Mouse (Mus musculus) myocyte (in vitro differentiated cells): ENCODE measurements around the gene Lrrc4c. TPM values are rescaled to one million over a fixed set of nuclear protein-coding genes. Genes with fewer than 3 reads are reported as not detected.

ENCODE experiments used
- H3K27me3 ChIP-seq: one replicate; pipeline ENCODE4 v1.6.1; 2011; ENCODE audit not compliant: control insufficient read depth, insufficient read depth, insufficient read length
- H3K36me3 ChIP-seq: one replicate; pipeline ENCODE4 v1.6.1; 2011; ENCODE audit not compliant: control insufficient read depth, insufficient read depth
- H3K4me2 ChIP-seq: one replicate; pipeline ENCODE4 v1.6.1; 2011; ENCODE audit warnings: low read depth, control low read depth
- H3K4me3 ChIP-seq: one replicate; pipeline ENCODE4 v1.5.1; 2011; ENCODE audit warnings: mild to moderate bottlenecking, control low read depth, moderate library complexity
- H3K79me2 ChIP-seq: one replicate; pipeline ENCODE4 v1.6.1; 2011; ENCODE audit not compliant: control insufficient read depth, insufficient read depth
- H3ac ChIP-seq: one replicate; pipeline ENCODE4 v1.6.1; 2011; ENCODE audit not compliant: control insufficient read depth, insufficient read length
- CEBPB ChIP-seq: IDR thresholded peaks from 2 replicates; pipeline ENCODE4 v1.6.1; 2011; ENCODE audit warnings: mild to moderate bottlenecking, moderate library complexity; ENCODE audit not compliant: poor library complexity, insufficient read depth, severe bottlenecking
- E2F4 ChIP-seq: IDR thresholded peaks from one replicate; pipeline ENCODE4 v1.6.1; 2011; ENCODE audit warnings: mild to moderate bottlenecking, control low read depth, moderate library complexity; ENCODE audit not compliant: insufficient read depth
- MAX ChIP-seq: IDR thresholded peaks from one replicate; pipeline ENCODE4 v1.6.1; 2011; ENCODE audit warnings: low read depth, mild to moderate bottlenecking, control low read depth
- MYOD1 ChIP-seq, 3 experiments: IDR thresholded peaks; one replicate each; pipeline ENCODE4 v1.6.1; 2011; ENCODE audit warnings: control low read depth in 2 of 3, low read depth in 2 of 3, mild to moderate bottlenecking in 2 of 3, moderate library complexity in 1 of 3; ENCODE audit not compliant: insufficient read length in 2 of 3, control insufficient read depth in 1 of 3
- MYOG ChIP-seq, 3 experiments: IDR thresholded peaks; one replicate each; pipeline ENCODE4 v1.6.1; 2011; ENCODE audit warnings: control low read depth in 2 of 3, low read depth in 2 of 3, mild to moderate bottlenecking in 2 of 3; ENCODE audit not compliant: insufficient read length in 2 of 3, control insufficient read depth in 1 of 3, insufficient read depth in 1 of 3
- POLR2A ChIP-seq: IDR thresholded peaks from one replicate; pipeline ENCODE4 v1.6.1; 2011; ENCODE audit warnings: low read depth, mild to moderate bottlenecking, control low read depth, moderate library complexity; ENCODE audit not compliant: insufficient read length
- POLR2AphosphoS2 ChIP-seq: IDR thresholded peaks from one replicate; pipeline ENCODE4 v1.6.1; 2011; ENCODE audit warnings: low read depth, control low read depth; ENCODE audit not compliant: insufficient read length
- REST ChIP-seq: IDR thresholded peaks from one replicate; pipeline ENCODE4 v1.6.1; 2011; ENCODE audit warnings: mild to moderate bottlenecking, control low read depth, moderate library complexity; ENCODE audit not compliant: insufficient read depth, insufficient read length
- SRF ChIP-seq: IDR thresholded peaks from one replicate; pipeline ENCODE4 v1.6.1; 2011; ENCODE audit warnings: low read depth; ENCODE audit not compliant: control insufficient read depth, insufficient read length
- TCF12 ChIP-seq: IDR thresholded peaks from one replicate; pipeline ENCODE4 v1.6.1; 2011; ENCODE audit warnings: mild to moderate bottlenecking, control low read depth; ENCODE audit not compliant: poor library complexity, insufficient read depth, severe bottlenecking
- TCF3 ChIP-seq: IDR thresholded peaks from one replicate; pipeline ENCODE4 v1.6.1; 2011; ENCODE audit warnings: low read depth, control low read depth; ENCODE audit not compliant: insufficient read length
- USF1 ChIP-seq: IDR thresholded peaks from one replicate; pipeline ENCODE4 v1.6.1; 2011; ENCODE audit warnings: low read depth, mild to moderate bottlenecking, control low read depth, moderate library complexity
- polyA plus RNA-seq: library from polyadenylated mRNA; unstranded; fragments of >200 nt; fragmentation: generic; extraction: Trizol; gene quantifications from one replicate; pipeline ENCODE4 v1.2.1, GENCODE M21; 2012; ENCODE audit warnings: missing spikeins

Gene Lrrc4c
- polyA plus RNA-seq, 1 experiment, result 1.1 TPM

DNA sequence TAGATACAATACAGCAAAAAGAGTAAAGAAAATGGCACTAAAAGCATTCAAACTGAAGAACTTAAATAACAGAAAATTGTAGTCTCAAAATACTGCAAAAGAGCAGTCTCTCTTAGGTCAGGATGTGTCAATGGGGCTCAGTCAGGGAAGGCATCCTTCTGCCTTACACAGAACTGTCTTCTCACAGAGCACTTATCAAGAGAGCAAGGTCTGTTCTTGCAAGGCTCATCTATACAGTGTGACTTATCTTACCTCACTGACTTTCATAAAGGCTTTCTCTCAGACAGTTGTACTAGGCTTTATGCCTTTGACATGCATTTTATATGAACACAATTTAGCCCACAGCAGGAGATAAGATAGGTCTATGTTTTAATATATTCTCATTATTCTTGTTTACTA, 1226.7 kb downstream of the Lrrc4c start:
- Histone ChIP-seq H3ac (no peak overlapping the region), H3K36me3 (no peaks in the 10 kb centered on the region), H3K79me2 (no peaks in the 10 kb centered on the region), H3K4me2 (no peak overlapping the region), H3K27me3 (no peaks in the 10 kb centered on the region), H3K4me3 (no peak overlapping the region)
- TF ChIP-seq SRF (no peak), MYOG (IDR thresholded peaks at IDR 0.05; ENCODE audit: control insufficient read depth in 1 of 3, insufficient read depth in 1 of 3, insufficient read length in 2 of 3, low read depth in 2 of 3) (no peak), MAX (no peak), MYOD1 (IDR thresholded peaks at IDR 0.05; ENCODE audit: control insufficient read depth in 1 of 3, insufficient read length in 2 of 3, low read depth in 2 of 3) (no peak), REST (no peak), POLR2A (no peak), POLR2AphosphoS2 (no peak), E2F4 (no peak), CEBPB (no peak), TCF3 (no peak), USF1 (no peak), TCF12 (no peak)

DNA sequence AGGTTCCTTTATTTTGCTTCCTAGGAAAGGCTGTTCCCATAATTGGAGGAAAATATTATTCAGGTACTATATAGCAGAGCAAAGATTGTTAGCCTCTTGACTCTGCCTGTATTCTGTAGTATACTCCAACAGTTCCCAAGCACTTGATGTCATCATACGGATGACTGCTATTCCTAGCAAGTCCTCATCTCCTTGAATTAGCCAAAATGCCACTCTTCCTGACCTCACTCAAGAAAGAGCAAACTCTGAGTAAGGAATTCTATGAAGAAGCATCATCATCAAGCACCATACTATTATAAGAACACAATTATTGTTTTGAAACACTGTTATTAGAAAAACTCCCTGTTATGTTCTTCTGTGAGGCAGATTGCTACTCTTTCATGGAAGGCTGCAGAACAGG, 1228.0 kb downstream of the Lrrc4c start:
- Histone ChIP-seq H3K27me3 (no peaks in the 10 kb centered on the region), H3K4me2 (no peak overlapping the region), H3ac (no peak overlapping the region), H3K36me3 (no peaks in the 10 kb centered on the region), H3K4me3 (no peak overlapping the region), H3K79me2 (no peaks in the 10 kb centered on the region)
- TF ChIP-seq SRF (no peak), TCF3 (no peak), TCF12 (no peak), POLR2A (no peak), USF1 (no peak), MYOG (IDR thresholded peaks at IDR 0.05; ENCODE audit: control insufficient read depth in 1 of 3, insufficient read depth in 1 of 3, insufficient read length in 2 of 3, low read depth in 2 of 3) (no peak), CEBPB (no peak), MAX (no peak), REST (no peak), MYOD1 (IDR thresholded peaks at IDR 0.05; ENCODE audit: control insufficient read depth in 1 of 3, insufficient read length in 2 of 3, low read depth in 2 of 3) (no peak), E2F4 (no peak), POLR2AphosphoS2 (no peak)

DNA sequence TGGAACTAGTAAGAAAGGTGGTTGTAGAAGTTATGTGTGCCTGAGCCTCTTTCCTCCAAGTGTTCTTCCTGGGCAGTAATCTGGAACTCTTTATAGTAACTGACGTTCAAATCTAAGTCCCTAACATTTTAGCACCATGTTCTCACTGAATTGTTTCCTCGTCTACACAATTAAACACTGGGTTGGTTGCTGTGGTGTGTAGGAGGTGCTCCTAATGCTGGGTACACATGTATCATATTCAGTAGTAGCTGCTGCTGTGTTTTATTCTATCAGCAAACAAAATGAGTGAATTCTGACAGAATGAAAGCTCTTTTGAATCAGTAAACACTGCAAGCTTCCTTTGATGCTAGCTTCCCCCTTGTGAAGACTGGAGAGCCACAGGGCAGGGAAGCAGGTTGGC, 1246.5 kb downstream of the Lrrc4c start:
- Histone ChIP-seq H3K27me3 (no peaks in the 10 kb centered on the region), H3K36me3 (no peaks in the 10 kb centered on the region), H3ac (no peak overlapping the region), H3K4me3 (no peak overlapping the region), H3K4me2 (no peak overlapping the region), H3K79me2 (no peaks in the 10 kb centered on the region)
- no peak for TF ChIP-seq MYOG (IDR thresholded peaks at IDR 0.05; ENCODE audit: control insufficient read depth in 1 of 3, insufficient read depth in 1 of 3, insufficient read length in 2 of 3, low read depth in 2 of 3)
- TF ChIP-seq MYOD1 (IDR thresholded peaks at IDR 0.05; ENCODE audit: control insufficient read depth in 1 of 3, insufficient read length in 2 of 3, low read depth in 2 of 3), result no peak
- TF ChIP-seq POLR2A, result no peak
- TF ChIP-seq POLR2AphosphoS2, result no peak
- TF ChIP-seq TCF3, result no peak
- no peak for TF ChIP-seq USF1
- TF ChIP-seq SRF, result no peak
- no peak for TF ChIP-seq MAX
- no peak for TF ChIP-seq CEBPB

DNA sequence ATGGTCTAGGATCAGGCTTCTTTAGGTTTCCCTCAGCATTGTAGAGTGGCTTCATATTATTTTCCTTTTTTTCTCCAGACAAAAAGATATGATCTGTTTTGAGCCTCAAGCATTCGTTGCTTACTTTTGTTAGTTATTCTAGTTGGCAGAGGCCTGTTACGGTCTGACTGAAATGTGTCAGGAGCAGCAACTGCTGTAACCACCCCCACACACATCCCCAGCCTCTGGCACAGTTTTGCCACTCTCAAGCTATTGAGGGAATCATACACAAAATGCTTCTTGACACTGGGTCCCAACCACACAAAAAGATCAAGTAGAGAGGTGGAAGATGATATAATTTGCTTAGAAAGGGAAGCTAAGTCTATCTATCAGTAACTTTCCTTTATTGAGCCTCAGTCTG, 1251.0 kb downstream of the Lrrc4c start:
- Histone ChIP-seq H3K36me3 (no peaks in the 10 kb centered on the region), H3K4me3 (no peak overlapping the region), H3ac (no peak overlapping the region), H3K27me3 (no peaks in the 10 kb centered on the region), H3K79me2 (no peaks in the 10 kb centered on the region), H3K4me2 (no peak overlapping the region)
- no peak for TF ChIP-seq MAX
- TF ChIP-seq CEBPB, result no peak
- no peak for TF ChIP-seq SRF
- no peak for TF ChIP-seq MYOG (IDR thresholded peaks at IDR 0.05; ENCODE audit: control insufficient read depth in 1 of 3, insufficient read depth in 1 of 3, insufficient read length in 2 of 3, low read depth in 2 of 3)
- no peak for TF ChIP-seq POLR2A
- no peak for TF ChIP-seq E2F4
- no peak for TF ChIP-seq TCF3
- no peak for TF ChIP-seq USF1
- no peak for TF ChIP-seq TCF12
- TF ChIP-seq POLR2AphosphoS2, result no peak
- no peak for TF ChIP-seq MYOD1 (IDR thresholded peaks at IDR 0.05; ENCODE audit: control insufficient read depth in 1 of 3, insufficient read length in 2 of 3, low read depth in 2 of 3)
- no peak for TF ChIP-seq REST

DNA sequence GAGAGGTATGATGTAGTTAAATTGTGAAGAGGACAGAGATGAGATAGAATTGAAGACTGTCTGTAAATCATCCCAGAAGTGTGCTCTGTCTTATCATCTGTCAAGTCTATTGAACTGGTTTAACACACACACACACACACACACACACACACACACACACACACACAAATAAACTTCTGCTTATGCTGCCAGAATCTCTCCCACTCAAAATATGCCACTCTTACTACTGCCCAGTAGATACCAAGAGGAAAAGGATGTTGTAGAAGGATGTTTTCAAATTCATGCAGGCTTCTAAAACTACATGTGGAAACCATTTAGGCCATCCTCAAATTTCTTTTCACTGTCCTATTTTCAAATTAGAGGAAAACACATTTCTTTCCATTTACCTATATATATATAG, 1257.0 kb downstream of the Lrrc4c start:
- H3ac ChIP-seq, result no peak overlapping the region
- H3K36me3 ChIP-seq, result no peaks in the 10 kb centered on the region
- no peaks in the 10 kb centered on the region for H3K79me2 ChIP-seq
- TF ChIP-seq MYOG (IDR thresholded peaks at IDR 0.05; ENCODE audit: control insufficient read depth in 1 of 3, insufficient read depth in 1 of 3, insufficient read length in 2 of 3, low read depth in 2 of 3), result no peak
- no peak for TF ChIP-seq E2F4
- no peak for TF ChIP-seq TCF12
- TF ChIP-seq MAX, result no peak
- no peak for TF ChIP-seq REST
- TF ChIP-seq SRF, result no peak
- TF ChIP-seq TCF3, result no peak
- no peak for TF ChIP-seq POLR2AphosphoS2
- TF ChIP-seq CEBPB, result no peak
- TF ChIP-seq POLR2A, result no peak
- no peak for TF ChIP-seq MYOD1 (IDR thresholded peaks at IDR 0.05; ENCODE audit: control insufficient read depth in 1 of 3, insufficient read length in 2 of 3, low read depth in 2 of 3)
- TF ChIP-seq USF1, result no peak
- H3K4me3 ChIP-seq, result no peak overlapping the region
- no peaks in the 10 kb centered on the region for H3K27me3 ChIP-seq
- no peak overlapping the region for H3K4me2 ChIP-seq
